Mouse (Mus musculus): ENCODE measurements at regions not wholly inside any gene's neighbourhood (a gene's known extent, or its start where the extent isn't known, plus 50 kb on each side); places are given as distances from the start of the nearest gene placed in this dataset.
A peak's percentile ranks its signal among the peaks of the same experiment; 100 is the strongest.

DNA sequence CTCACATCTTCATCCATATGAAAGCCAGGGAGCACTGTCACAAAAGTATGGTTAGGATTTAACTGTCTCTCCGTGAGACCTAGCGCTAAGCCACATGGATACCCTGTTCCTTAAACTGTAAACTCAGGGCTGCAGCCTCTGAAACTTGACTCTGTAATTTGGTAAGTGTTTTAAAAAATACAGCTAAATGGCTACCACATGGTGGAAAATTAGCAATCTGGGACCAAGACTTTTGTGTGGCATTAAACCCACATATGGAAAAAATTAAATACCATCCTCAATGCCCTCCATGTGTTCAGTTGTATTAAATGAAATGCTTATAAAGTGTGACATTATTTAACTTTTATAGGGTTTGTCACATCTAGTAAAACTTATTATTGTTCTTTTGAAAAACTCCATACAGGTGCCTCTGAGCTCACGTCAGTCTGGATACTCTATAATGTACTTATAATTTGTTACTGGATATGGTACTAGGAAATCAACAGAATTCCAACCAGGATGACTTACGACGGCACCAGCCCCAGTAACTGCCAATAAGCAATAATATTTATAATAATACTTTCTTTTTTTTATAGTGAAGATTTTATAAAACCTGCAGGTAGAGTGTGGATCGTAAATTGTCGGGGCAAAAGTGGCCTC, 131.0 kb upstream of the Frg1 start:
- 87% methylated on average over 7 of the region's 7 CpGs for WGBS
- no peaks in the 10 kb centered on the region for H3K27me3 ChIP-seq (ENCODE audit: control insufficient read depth, insufficient read depth, low read depth, low read length)
- H3K4me1 ChIP-seq (replicated peaks; ENCODE audit: control insufficient read depth, insufficient read depth, low read length), result peaks cover 6% of the 10 kb centered on the region; the same call in 1 of the 2 replicates
- H3K4me2 ChIP-seq (ENCODE audit: low read depth, low read length), result no peak overlapping the region
- no peak for ATAC-seq (ENCODE audit: low read depth)
- H3K36me3 ChIP-seq (ENCODE audit: control insufficient read depth, insufficient read depth, low read length), result no peaks in the 10 kb centered on the region
- H3K9me3 ChIP-seq (ENCODE audit: control insufficient read depth, low read length), result no peaks in the 10 kb centered on the region
- H3K9ac ChIP-seq (ENCODE audit: low read length), result no peak overlapping the region
- H3K27ac ChIP-seq (ENCODE audit: low read length), result no peak overlapping the region
- H3K4me3 ChIP-seq (ENCODE audit: low read length), result no peak overlapping the region

DNA sequence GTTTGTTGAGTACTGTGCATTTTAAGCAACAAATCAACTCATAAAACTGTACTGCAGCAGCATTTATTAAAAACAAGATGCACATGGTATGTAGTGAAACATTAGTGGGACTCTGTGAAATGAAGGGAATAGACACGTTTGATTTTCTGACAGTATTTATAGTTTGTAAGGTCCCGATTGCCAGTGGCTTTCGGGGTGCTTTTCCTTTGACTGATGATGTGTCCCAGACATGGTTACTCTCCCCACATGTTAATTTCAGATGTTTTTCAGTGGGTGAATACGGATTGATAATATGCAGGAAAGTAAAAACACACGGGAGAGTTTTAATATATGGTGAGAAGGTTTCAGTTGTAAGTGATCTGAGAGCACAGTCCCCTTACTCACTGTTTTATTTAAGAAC, 115.3 kb upstream of the Frg1 start:
- Histone ChIP-seq H3K27me3 (ENCODE audit: control insufficient read depth, insufficient read depth, low read depth, low read length) (no peaks in the 10 kb centered on the region), H3K9me3 (ENCODE audit: control insufficient read depth, low read length) (no peaks in the 10 kb centered on the region)
- 54% methylated on average over 5 of the region's 5 CpGs for WGBS

GRCm38 (mm10) chr8:41529581-41529980, 112.7 kb upstream of the Frg1 start:
- ATAC-seq (ENCODE audit: low read depth), result no peak
- H3K9ac ChIP-seq (ENCODE audit: low read length), result no peak overlapping the region
- H3K4me2 ChIP-seq (ENCODE audit: low read depth, low read length), result no peak overlapping the region
- H3K27me3 ChIP-seq (ENCODE audit: control insufficient read depth, insufficient read depth, low read depth, low read length), result no peaks in the 10 kb centered on the region
- no peak overlapping the region for H3K4me3 ChIP-seq (ENCODE audit: low read length)
- WGBS, result 86% methylated on average over 8 of the region's 8 CpGs
- H3K4me1 ChIP-seq (replicated peaks; ENCODE audit: control insufficient read depth, insufficient read depth, low read length), result no peaks in the 10 kb centered on the region
- no peak overlapping the region for H3K27ac ChIP-seq (ENCODE audit: low read length)
- no peaks in the 10 kb centered on the region for H3K36me3 ChIP-seq (ENCODE audit: control insufficient read depth, insufficient read depth, low read length)
- H3K9me3 ChIP-seq (ENCODE audit: control insufficient read depth, low read length), result no peaks in the 10 kb centered on the region

More for the DNA sequence above, 115.3 kb upstream of the Frg1 start:
- ATAC-seq (ENCODE audit: low read depth), result no peak
- Histone ChIP-seq H3K36me3 (ENCODE audit: control insufficient read depth, insufficient read depth, low read length) (no peaks in the 10 kb centered on the region), H3K27ac (ENCODE audit: low read length) (no peak overlapping the region), H3K4me2 (ENCODE audit: low read depth, low read length) (no peak overlapping the region), H3K4me3 (ENCODE audit: low read length) (no peak overlapping the region), H3K4me1 (replicated peaks; ENCODE audit: control insufficient read depth, insufficient read depth, low read length) (no peaks in the 10 kb centered on the region), H3K9ac (ENCODE audit: low read length) (no peak overlapping the region)

DNA sequence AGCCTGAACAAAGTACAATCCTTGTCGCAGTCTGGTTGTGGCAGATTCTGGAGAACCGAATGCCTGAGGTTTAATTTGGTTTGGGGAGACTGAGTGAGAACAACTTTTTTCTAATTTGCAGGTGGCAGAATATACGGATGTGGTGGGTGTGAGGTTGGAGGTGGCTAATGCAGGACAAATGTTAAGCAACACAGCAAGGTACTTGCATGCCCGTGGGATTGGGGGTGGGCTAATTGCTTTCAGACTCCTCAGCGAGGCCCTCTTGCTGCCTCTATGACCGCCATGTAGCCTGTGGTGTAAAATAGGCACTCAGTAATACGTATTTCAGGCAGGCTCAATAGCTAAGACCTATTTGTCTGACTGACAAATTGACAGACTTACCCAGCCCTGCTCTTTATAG, 109.4 kb upstream of the Frg1 start:
- no peak overlapping the region for H3K4me3 ChIP-seq (ENCODE audit: low read length)
- ATAC-seq (ENCODE audit: low read depth), result no peak
- no peak overlapping the region for H3K9ac ChIP-seq (ENCODE audit: low read length)
- H3K4me1 ChIP-seq (replicated peaks; ENCODE audit: control insufficient read depth, insufficient read depth, low read length), result no peaks in the 10 kb centered on the region
- H3K9me3 ChIP-seq (ENCODE audit: control insufficient read depth, low read length), result no peaks in the 10 kb centered on the region
- WGBS, result 79% methylated on average over 7 of the region's 7 CpGs
- no peak overlapping the region for H3K4me2 ChIP-seq (ENCODE audit: low read depth, low read length)
- no peak overlapping the region for H3K27ac ChIP-seq (ENCODE audit: low read length)
- no peaks in the 10 kb centered on the region for H3K27me3 ChIP-seq (ENCODE audit: control insufficient read depth, insufficient read depth, low read depth, low read length)
- H3K36me3 ChIP-seq (ENCODE audit: control insufficient read depth, insufficient read depth, low read length), result no peaks in the 10 kb centered on the region

DNA sequence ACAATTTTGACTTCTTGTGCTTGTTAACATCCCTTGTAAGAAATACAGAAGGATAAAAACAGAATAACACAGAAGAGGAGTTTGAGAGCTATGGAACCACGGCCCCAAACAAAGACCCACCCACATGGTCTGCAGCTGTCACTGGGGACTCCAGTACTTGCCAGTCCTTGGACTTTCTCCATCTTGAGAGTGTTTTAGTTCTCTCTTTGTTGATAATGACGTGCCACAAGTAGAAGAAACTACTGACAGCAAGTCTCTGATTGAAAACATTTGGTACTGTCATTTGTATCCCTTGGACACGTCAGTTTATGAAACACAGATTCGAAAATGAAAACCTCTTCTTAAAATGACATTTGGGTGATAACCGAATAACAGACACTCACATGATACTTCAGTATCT, 68.3 kb upstream of the Frg1 start:
- Histone ChIP-seq H3K27me3 (ENCODE audit: control insufficient read depth, insufficient read depth, low read depth, low read length) (no peaks in the 10 kb centered on the region; the same call in 1 of the 2 replicates), H3K4me2 (ENCODE audit: low read depth, low read length) (no peak overlapping the region), H3K9me3 (ENCODE audit: control insufficient read depth, low read length) (no peaks in the 10 kb centered on the region), H3K27ac (ENCODE audit: low read length) (no peak overlapping the region), H3K9ac (ENCODE audit: low read length) (no peak overlapping the region), H3K4me3 (ENCODE audit: low read length) (no peak overlapping the region), H3K36me3 (ENCODE audit: control insufficient read depth, insufficient read depth, low read length) (no peaks in the 10 kb centered on the region), H3K4me1 (replicated peaks; ENCODE audit: control insufficient read depth, insufficient read depth, low read length) (no peaks in the 10 kb centered on the region)
- peak; percentile 89 for ATAC-seq (ENCODE audit: low read depth)
- 47% methylated on average over 5 of the region's 5 CpGs for WGBS

DNA sequence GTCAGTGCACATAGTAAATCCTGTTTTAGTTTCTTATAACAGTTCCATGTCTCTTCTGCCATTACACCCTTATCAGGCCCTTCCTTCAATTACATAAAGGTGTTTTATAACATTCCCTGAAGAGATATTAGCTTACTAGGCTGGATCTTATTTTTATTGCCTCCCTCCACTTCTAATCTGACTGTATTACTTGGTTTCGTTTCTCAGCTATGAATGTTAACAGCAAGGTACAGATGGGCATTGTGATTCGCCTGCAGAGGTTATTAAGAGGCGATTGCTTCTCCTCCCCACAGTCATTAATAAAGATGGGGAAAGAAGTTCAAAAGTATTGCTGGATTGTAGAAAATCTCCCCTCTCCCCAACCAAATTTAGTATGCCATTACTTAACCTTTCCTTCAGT, 66.4 kb upstream of the Frg1 start:
- ATAC-seq (ENCODE audit: low read depth), result no peak
- Histone ChIP-seq H3K9me3 (ENCODE audit: control insufficient read depth, low read length) (no peaks in the 10 kb centered on the region), H3K4me3 (ENCODE audit: low read length) (no peak overlapping the region), H3K4me2 (ENCODE audit: low read depth, low read length) (no peak overlapping the region), H3K4me1 (replicated peaks; ENCODE audit: control insufficient read depth, insufficient read depth, low read length) (no peaks in the 10 kb centered on the region), H3K27me3 (ENCODE audit: control insufficient read depth, insufficient read depth, low read depth, low read length) (no peaks in the 10 kb centered on the region), H3K36me3 (ENCODE audit: control insufficient read depth, insufficient read depth, low read length) (no peaks in the 10 kb centered on the region), H3K9ac (ENCODE audit: low read length) (no peak overlapping the region), H3K27ac (ENCODE audit: low read length) (no peak overlapping the region)
- WGBS, result 85% methylated on average over 3 of the region's 3 CpGs

DNA sequence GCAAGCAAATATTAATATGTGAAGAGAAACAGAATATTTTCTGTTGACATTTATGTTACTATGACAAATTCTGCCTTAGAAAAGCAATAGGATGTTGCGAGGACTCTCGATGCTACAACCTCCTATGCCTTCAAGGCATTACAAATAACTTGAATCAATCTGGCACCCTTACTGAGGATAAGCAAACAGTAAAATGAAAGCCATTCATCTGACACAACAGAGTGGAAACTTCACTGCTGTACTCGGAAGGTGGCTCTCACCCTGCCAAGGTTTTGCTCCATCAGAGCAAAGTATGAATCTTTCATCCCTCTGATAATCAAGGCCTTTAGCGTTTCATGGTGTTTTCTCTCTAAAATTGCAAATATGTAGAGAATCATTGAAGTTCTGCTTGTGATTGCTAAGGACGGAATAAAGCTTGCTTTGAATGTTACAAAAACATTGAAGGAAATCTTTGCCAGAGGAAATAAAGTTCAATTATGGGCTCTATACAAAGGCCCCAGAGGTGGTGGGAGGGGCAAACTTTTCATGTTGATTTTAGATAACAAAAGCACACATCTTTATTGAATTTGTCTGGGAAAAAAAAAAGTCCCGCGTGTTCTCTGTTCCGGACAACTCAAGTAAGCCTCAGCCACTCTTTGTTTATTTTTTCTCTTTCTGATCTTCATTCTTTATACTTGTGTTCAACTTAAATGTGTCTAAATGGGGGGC, 56.3 kb upstream of the Frg1 start:
- no peak for ATAC-seq (ENCODE audit: low read depth)
- Histone ChIP-seq H3K4me3 (ENCODE audit: low read length) (no peak overlapping the region), H3K36me3 (ENCODE audit: control insufficient read depth, insufficient read depth, low read length) (no peaks in the 10 kb centered on the region), H3K27me3 (ENCODE audit: control insufficient read depth, insufficient read depth, low read depth, low read length) (no peaks in the 10 kb centered on the region), H3K9me3 (ENCODE audit: control insufficient read depth, low read length) (no peaks in the 10 kb centered on the region), H3K4me2 (ENCODE audit: low read depth, low read length) (no peak overlapping the region), H3K4me1 (replicated peaks; ENCODE audit: control insufficient read depth, insufficient read depth, low read length) (no peaks in the 10 kb centered on the region), H3K27ac (ENCODE audit: low read length) (no peak overlapping the region), H3K9ac (ENCODE audit: low read length) (no peak overlapping the region)
- WGBS, result 31% methylated on average over 8 of the region's 8 CpGs

GRCm38 (mm10) chr8:41472233-41472632, 55.4 kb upstream of the Frg1 start:
- ATAC-seq (ENCODE audit: low read depth), result no peak
- H3K4me1 ChIP-seq (replicated peaks; ENCODE audit: control insufficient read depth, insufficient read depth, low read length), result no peaks in the 10 kb centered on the region
- 94% methylated on average over 3 of the region's 3 CpGs for WGBS

More at GRCm38 (mm10) chr8:41472233-41472632, 55.4 kb upstream of the Frg1 start:
- Histone ChIP-seq H3K4me3 (ENCODE audit: low read length) (no peak overlapping the region), H3K9ac (ENCODE audit: low read length) (no peak overlapping the region), H3K27ac (ENCODE audit: low read length) (no peak overlapping the region), H3K4me2 (ENCODE audit: low read depth, low read length) (no peak overlapping the region), H3K36me3 (ENCODE audit: control insufficient read depth, insufficient read depth, low read length) (no peaks in the 10 kb centered on the region), H3K27me3 (ENCODE audit: control insufficient read depth, insufficient read depth, low read depth, low read length) (no peaks in the 10 kb centered on the region), H3K9me3 (ENCODE audit: control insufficient read depth, low read length) (no peaks in the 10 kb centered on the region)

Measured in lung, embryonic 16.5 days (tissue).